Mouse (Mus musculus) kidney, embryonic 16.5 days (tissue): ENCODE results near the gene Fgfr3. TPM values are rescaled to one million over a fixed set of nuclear protein-coding genes. Genes with fewer than 3 reads are reported as not detected.

Experiments
- ATAC-seq: fragments of 200-750 bp; cut with Nextera tagmentation; 2 replicates; pipeline ENCODE4 v1.8.0; 2017; ENCODE audit warnings: moderate TSS enrichment; ENCODE audit not compliant: low FRiP score, low TSS enrichment
- H3K27ac ChIP-seq: fragments of 300-500 bp; sonication (generic); 2 replicates; pipeline ENCODE4 v1.5.1; 2014; ENCODE audit warnings: low read length
- H3K27me3 ChIP-seq: fragments of 300-500 bp; sonication (generic); 2 replicates; pipeline ENCODE4 v1.6.1; 2014; ENCODE audit warnings: low read length, control low read depth, mixed read lengths; ENCODE audit not compliant: insufficient read depth
- H3K36me3 ChIP-seq: fragments of 300-500 bp; sonication (generic); 2 replicates; pipeline ENCODE4 v1.6.1; 2014; ENCODE audit warnings: low read length, control low read depth, mixed read lengths; ENCODE audit not compliant: insufficient read depth
- H3K4me1 ChIP-seq: fragments of 300-500 bp; sonication (generic); 2 replicates; pipeline ENCODE4 v1.6.1; 2014; ENCODE audit warnings: low read length, control low read depth, mixed read lengths; ENCODE audit not compliant: insufficient read depth
- H3K4me2 ChIP-seq: fragments of 300-500 bp; sonication (generic); replicated peaks from 2 replicates; pipeline ENCODE4 v1.6.1; 2014; ENCODE audit warnings: low read depth, low read length
- H3K4me3 ChIP-seq: fragments of 300-500 bp; sonication (generic); 2 replicates; pipeline ENCODE4 v1.5.1; 2014; ENCODE audit warnings: mild to moderate bottlenecking, low read length
- H3K9ac ChIP-seq: fragments of 300-500 bp; sonication (generic); replicated peaks from 2 replicates; pipeline ENCODE4 v1.6.1; 2014; ENCODE audit warnings: low read length
- H3K9me3 ChIP-seq: fragments of 300-500 bp; sonication (generic); 2 replicates; pipeline ENCODE4 v1.6.1; 2016; ENCODE audit warnings: low read length, control low read depth
- WGBS: fragments of 180-500 bp; shearing (Covaris S2); extraction: QIAGEN DNeasy Blood & Tissue Kit; methylation state at CpG from one replicate; pipeline ENCODE4 v1.1.7; 2014; 5-methylcytosine and 5-hydroxymethylcytosine counted together
- polyA plus RNA-seq: library from polyadenylated mRNA; unstranded; fragments of >200 nt; fragmentation: Nextera tagmentation; extraction: Ambion mirVana; gene quantifications from 2 replicates; pipeline ENCODE4 v1.2.1, GENCODE M21; 2015

Fgfr3 gene
- polyA plus RNA-seq, 1 experiment from 2014 or later: 21.9 TPM

DNA sequence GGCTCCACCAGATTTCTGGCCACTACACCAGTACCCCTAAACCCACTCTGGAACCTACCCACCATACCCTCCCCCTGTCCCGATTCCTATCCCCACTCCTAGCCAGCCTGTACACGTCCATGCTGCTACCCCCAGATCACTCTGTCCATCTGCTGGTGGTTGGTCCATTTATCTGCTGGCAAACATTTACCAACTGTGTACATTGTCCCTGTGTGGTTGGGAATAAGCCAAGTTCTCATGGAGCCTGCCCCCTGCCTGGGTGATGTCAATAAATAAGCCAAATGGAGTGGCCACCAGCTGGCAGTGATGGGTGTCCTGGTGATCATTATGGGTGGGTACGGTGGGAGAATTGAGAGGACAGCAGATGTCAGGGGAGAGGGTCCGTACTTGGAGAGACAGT, 34.3 kb upstream of the Fgfr3 start:
- H3K4me2 ChIP-seq: no peak overlapping the region
- ATAC-seq: no peak; the same call in 1 of the 2 replicates
- H3K9ac ChIP-seq: no peak overlapping the region

DNA sequence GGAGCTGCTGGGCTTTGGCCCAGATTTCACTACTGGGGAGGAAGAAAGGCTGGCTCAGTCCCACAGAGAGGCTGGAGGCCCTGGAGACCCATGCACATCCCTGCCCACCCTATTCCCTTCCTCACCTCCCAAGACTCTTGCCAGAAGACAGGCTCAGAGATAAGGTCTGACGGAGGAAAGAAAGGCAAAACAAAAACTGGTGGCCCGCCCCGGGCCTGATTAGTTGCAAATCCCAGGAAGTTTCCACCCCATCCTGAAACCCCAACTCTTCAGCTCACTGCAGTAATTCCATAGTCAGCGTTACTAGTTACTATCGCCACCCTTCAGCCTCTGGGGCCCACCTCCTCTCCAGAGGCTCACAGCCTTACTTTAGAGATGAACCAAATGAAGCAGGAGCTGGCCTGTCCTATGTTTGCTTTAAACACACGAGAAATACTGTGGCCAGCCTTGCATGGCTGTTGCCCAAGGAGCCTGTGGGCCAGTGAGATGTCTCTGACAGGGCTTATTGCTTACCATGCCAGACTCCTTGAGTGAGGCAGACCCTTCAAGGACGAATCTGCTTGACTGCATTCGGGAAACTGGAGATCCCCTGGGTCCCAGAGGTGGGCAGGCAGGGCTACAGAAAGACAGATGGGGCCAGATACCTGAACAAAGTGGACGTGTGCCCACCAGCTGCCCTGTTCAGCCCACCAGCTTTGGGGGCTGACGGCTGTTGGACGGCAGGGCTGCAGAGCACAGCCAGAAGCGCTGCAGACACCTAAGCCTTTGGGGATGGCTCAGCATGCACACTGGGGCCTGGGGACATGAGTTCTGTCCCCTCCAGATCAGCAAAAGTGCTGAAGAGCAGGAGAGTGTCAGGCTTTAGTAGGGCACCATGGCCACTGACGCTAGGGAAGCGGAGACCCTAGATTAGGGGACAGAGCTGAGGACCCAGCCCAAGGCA, 32.9 kb upstream of the Fgfr3 start:
- Histone ChIP-seq H3K27ac (no peak overlapping the region), H3K4me1 (peaks cover 29% of the 10 kb centered on the region), H3K4me2 (no peak overlapping the region), H3K9ac (0 out of 2 replicates have a peak overlapping the region, but pooled peaks have one; percentile 39), H3K27me3 (no peaks in the 10 kb centered on the region), H3K9me3 (no peaks in the 10 kb centered on the region), H3K4me3 (no peak overlapping the region), H3K36me3 (no peaks in the 10 kb centered on the region)
- no peak for ATAC-seq
- WGBS: 63% methylated on average over 14 of the region's 14 CpGs

More for the DNA sequence above, 34.3 kb upstream of the Fgfr3 start:
- no peak overlapping the region for H3K4me3 ChIP-seq
- H3K4me1 ChIP-seq: peaks cover 20% of the 10 kb centered on the region
- H3K27me3 ChIP-seq: no peaks in the 10 kb centered on the region
- H3K36me3 ChIP-seq: no peaks in the 10 kb centered on the region
- H3K9me3 ChIP-seq: no peaks in the 10 kb centered on the region
- no peak overlapping the region for H3K27ac ChIP-seq
- 81% methylated on average over 4 of the region's 4 CpGs for WGBS

GRCm38 (mm10) chr5:33689221-33689844, 32.1 kb upstream of the Fgfr3 start:
- H3K4me3 ChIP-seq: no peak overlapping the region
- no peak overlapping the region for H3K27ac ChIP-seq
- H3K9me3 ChIP-seq: no peaks in the 10 kb centered on the region
- ATAC-seq: peak; percentile 32; the same call in 1 of the 2 replicates
- no peaks in the 10 kb centered on the region for H3K36me3 ChIP-seq
- no peaks in the 10 kb centered on the region for H3K27me3 ChIP-seq
- WGBS: 41% methylated on average over 20 of the region's 20 CpGs
- H3K9ac ChIP-seq: peak overlapping the region; percentile 39; the same call in 1 of the 2 replicates
- no peak overlapping the region for H3K4me2 ChIP-seq
- H3K4me1 ChIP-seq: peaks cover 32% of the 10 kb centered on the region

DNA sequence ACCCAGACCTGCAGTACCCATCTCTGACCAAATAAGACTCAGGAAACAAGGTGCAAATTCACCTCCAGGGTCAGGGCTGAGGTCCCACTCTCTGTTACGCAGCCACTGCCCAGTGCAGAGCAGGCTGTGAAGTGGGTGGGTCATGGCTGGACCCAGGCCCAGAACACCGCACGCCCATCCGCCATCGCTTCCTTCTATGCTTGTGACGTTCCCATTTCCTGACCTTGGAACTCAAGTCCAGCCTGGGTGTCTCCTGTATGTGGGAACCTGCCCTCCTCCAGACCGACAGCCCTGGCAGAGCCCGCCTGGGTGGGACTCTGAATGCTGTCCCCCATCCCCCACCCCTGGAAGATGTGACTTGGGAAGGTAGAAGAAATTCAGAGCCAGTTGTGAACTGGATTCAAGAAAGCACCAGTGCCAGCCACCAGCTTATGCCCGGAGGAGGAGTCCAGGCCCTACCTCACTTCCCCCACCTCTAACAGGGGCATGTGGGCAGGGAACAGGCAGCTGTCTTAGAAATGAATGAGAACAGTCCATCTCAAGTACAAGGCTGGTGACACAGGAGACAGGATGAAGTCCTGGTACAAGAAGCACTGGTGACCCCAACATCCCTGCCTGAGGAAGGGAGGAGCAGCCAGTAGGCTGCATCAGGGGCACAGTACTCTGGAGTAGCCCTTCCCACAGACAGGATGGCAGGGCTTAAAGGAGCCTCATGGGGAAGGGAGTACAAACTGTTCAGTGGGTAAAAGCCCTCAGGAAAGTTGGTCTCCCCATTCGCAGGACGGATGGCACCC, 31.4 kb upstream of the Fgfr3 start:
- H3K27me3 ChIP-seq: no peaks in the 10 kb centered on the region
- H3K9ac ChIP-seq: 0 out of 2 replicates have a peak overlapping the region, but pooled peaks have one; percentile 32
- no peak overlapping the region for H3K4me3 ChIP-seq
- H3K4me1 ChIP-seq: peaks cover 39% of the 10 kb centered on the region
- no peaks in the 10 kb centered on the region for H3K36me3 ChIP-seq
- H3K9me3 ChIP-seq: no peaks in the 10 kb centered on the region
- no peak overlapping the region for H3K27ac ChIP-seq
- ATAC-seq: peak; percentile 1; the same call in 1 of the 2 replicates
- no peak overlapping the region for H3K4me2 ChIP-seq
- WGBS: 69% methylated on average over 11 of the region's 11 CpGs

DNA sequence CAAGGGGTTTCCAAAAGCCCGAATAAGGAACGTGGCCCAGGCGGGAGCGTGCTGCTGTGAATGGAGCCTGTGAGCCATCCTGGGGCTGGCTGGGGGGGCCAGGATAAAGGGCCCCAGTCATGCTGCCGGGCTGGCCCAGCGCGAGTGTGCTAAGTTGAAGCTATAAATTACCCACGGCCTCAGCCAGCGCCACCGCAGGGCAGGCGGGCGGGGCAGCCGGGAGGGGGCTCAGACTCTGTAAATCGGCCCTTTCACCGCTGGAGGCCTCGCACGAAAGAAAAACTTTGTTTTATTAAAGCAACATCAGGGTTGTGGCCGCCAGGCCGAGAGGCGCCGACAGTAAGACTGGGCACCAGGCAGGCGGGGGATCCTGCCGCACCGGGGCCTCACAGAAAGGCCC, 29.1 kb upstream of the Fgfr3 start:
- H3K9me3 ChIP-seq: no peaks in the 10 kb centered on the region
- peak overlapping the region; percentile 52 for H3K27ac ChIP-seq
- peak overlapping the region; percentile 35 for H3K4me2 ChIP-seq
- no peaks in the 10 kb centered on the region for H3K36me3 ChIP-seq
- peaks cover under 1% of the 10 kb centered on the region; the same call in 1 of the 2 replicates for H3K27me3 ChIP-seq
- peak overlapping the region; percentile 14 for H3K4me3 ChIP-seq
- H3K9ac ChIP-seq: peak overlapping the region; percentile 60
- 3% methylated on average over 24 of the region's 24 CpGs for WGBS
- peak; percentile 20; the same call in 1 of the 2 replicates for ATAC-seq
- H3K4me1 ChIP-seq: peaks cover 54% of the 10 kb centered on the region

GRCm38 (mm10) chr5:33694461-33694847, 27.0 kb upstream of the Fgfr3 start:
- Histone ChIP-seq H3K36me3 (no peaks in the 10 kb centered on the region), H3K27me3 (peaks cover 3% of the 10 kb centered on the region; the same call in 1 of the 2 replicates), H3K9me3 (no peaks in the 10 kb centered on the region), H3K9ac (no peak overlapping the region), H3K4me2 (peak overlapping the region; percentile 93; the same call in 1 of the 2 replicates), H3K27ac (0 out of 2 replicates have a peak overlapping the region, but pooled peaks have one; percentile 25), H3K4me3 (no peak overlapping the region), H3K4me1 (peaks cover 55% of the 10 kb centered on the region)
- no peak; the same call in 1 of the 2 replicates for ATAC-seq
- 69% methylated on average over 9 of the region's 9 CpGs for WGBS

GRCm38 (mm10) chr5:33694848-33695717, 26.4 kb upstream of the Fgfr3 start:
- 3% methylated on average over 65 of the region's 71 CpGs for WGBS
- peak overlapping the region; percentile 72 for H3K9ac ChIP-seq
- H3K27me3 ChIP-seq: peaks cover 6% of the 10 kb centered on the region; the same call in 1 of the 2 replicates
- H3K4me2 ChIP-seq: peak overlapping the region; percentile 93
- peaks cover 49% of the 10 kb centered on the region for H3K4me1 ChIP-seq
- no peaks in the 10 kb centered on the region for H3K9me3 ChIP-seq
- H3K4me3 ChIP-seq: peak overlapping the region; percentile 43
- no peaks in the 10 kb centered on the region for H3K36me3 ChIP-seq
- peak; percentile 68 for ATAC-seq
- H3K27ac ChIP-seq: peak overlapping the region; percentile 25; the same call in 1 of the 2 replicates

- no peaks in the 10 kb centered on the region for H3K36me3 ChIP-seq
- WGBS: 6% methylated on average over 24 of the region's 24 CpGs
- peak; percentile 26; the same call in 1 of the 2 replicates for ATAC-seq
- H3K27me3 ChIP-seq: peaks cover 6% of the 10 kb centered on the region; the same call in 1 of the 2 replicates
- H3K4me1 ChIP-seq: peaks cover 51% of the 10 kb centered on the region
- H3K27ac ChIP-seq: peak overlapping the region; percentile 23; the same call in 1 of the 2 replicates
- peak overlapping the region; percentile 72 for H3K9ac ChIP-seq
- H3K4me3 ChIP-seq: peak overlapping the region; percentile 43
- peak overlapping the region; percentile 93 for H3K4me2 ChIP-seq
- no peaks in the 10 kb centered on the region for H3K9me3 ChIP-seq
Observed at GRCm38 (mm10) chr5:33695718-33696121, 25.8 kb upstream of the Fgfr3 start.
